Mouse (Mus musculus) C2C12 (cell line): ENCODE results near the gene Tspan6. TPM values are rescaled to one million over a fixed set of nuclear protein-coding genes. Genes with fewer than 3 reads are reported as not detected.
A peak's percentile ranks its signal among the peaks of the same experiment; 100 is the strongest.

Experiments
- H3K27me3 ChIP-seq: one replicate; pipeline ENCODE4 v1.6.1; 2011; ENCODE audit not compliant: control insufficient read depth, insufficient read depth, insufficient read length
- H3K36me3 ChIP-seq: one replicate; pipeline ENCODE4 v1.6.1; 2011; ENCODE audit not compliant: control insufficient read depth, insufficient read depth
- H3K4me3 ChIP-seq: one replicate; pipeline ENCODE4 v1.5.1; 2011; ENCODE audit warnings: mild to moderate bottlenecking, control low read depth; ENCODE audit not compliant: poor library complexity, insufficient read depth, severe bottlenecking
- H3K79me2 ChIP-seq: one replicate; pipeline ENCODE4 v1.6.1; 2011; ENCODE audit not compliant: control insufficient read depth, insufficient read depth
- H3K79me3 ChIP-seq: one replicate; pipeline ENCODE4 v1.6.1; 2011; ENCODE audit warnings: low read depth, control low read depth
- H3ac ChIP-seq: one replicate; pipeline ENCODE3; 2011; ENCODE audit warnings: low read depth; ENCODE audit not compliant: control insufficient read depth, insufficient read length
- CEBPB ChIP-seq: IDR thresholded peaks from one replicate; pipeline ENCODE4 v1.6.1; 2011; ENCODE audit warnings: low read depth, mild to moderate bottlenecking, control low read depth, moderate library complexity
- CTCF ChIP-seq: IDR thresholded peaks from one replicate; pipeline ENCODE4 v1.5.1; 2011; ENCODE audit not compliant: control insufficient read depth, insufficient read depth, insufficient read length
- FOSL1 ChIP-seq: IDR thresholded peaks from one replicate; pipeline ENCODE4 v1.8.0; 2011; ENCODE audit warnings: mild to moderate bottlenecking, low read length; ENCODE audit not compliant: poor library complexity, insufficient read depth, severe bottlenecking
- MAX ChIP-seq: IDR thresholded peaks from one replicate; pipeline ENCODE4 v1.6.1; 2011; ENCODE audit warnings: mild to moderate bottlenecking, control low read depth
- MYOD1 ChIP-seq: IDR thresholded peaks from one replicate; pipeline ENCODE4 v1.6.1; 2011; ENCODE audit warnings: low read depth; ENCODE audit not compliant: control insufficient read depth, insufficient read length
- MYOG ChIP-seq: IDR thresholded peaks from one replicate; pipeline ENCODE4 v1.6.1; 2011; ENCODE audit not compliant: control insufficient read depth, insufficient read length; ENCODE audit errors: extremely low read depth
- USF1 ChIP-seq: IDR thresholded peaks from one replicate; pipeline ENCODE4 v1.6.1; 2011; ENCODE audit warnings: low read depth, mild to moderate bottlenecking, control low read depth, moderate library complexity
- long read RNA-seq, 2 experiments: library from polyadenylated mRNA; unstranded; transcript quantifications; one replicate each; pipeline ENCODE4 v2.0.0; 2019 to 2020
- polyA plus RNA-seq: library from polyadenylated mRNA; unstranded; fragments of >200 nt; fragmentation: generic; extraction: Trizol; gene quantifications from one replicate; pipeline ENCODE4 v1.2.1, GENCODE M21; 2012; ENCODE audit warnings: missing spikeins

Gene Tspan6
- polyA plus RNA-seq = 29.4 TPM
- long read RNA-seq, experiment 1, transcript Tspan6-201 (8 exons, 1,765 nt) = major isoform, 87 of 90 reads
- long read RNA-seq, experiment 1, partial matches to known transcripts = 1 of 90 reads
- long read RNA-seq, experiment 1, other reads (novel, unspliced or antisense) = 2 of 90 reads
- long read RNA-seq, experiment 2, transcript Tspan6-201 (8 exons, 1,765 nt) = major isoform, 146 of 147 reads
- long read RNA-seq, experiment 2, partial matches to known transcripts = 0 of 147 reads
- long read RNA-seq, experiment 2, other reads (novel, unspliced or antisense) = 1 of 147 reads

DNA sequence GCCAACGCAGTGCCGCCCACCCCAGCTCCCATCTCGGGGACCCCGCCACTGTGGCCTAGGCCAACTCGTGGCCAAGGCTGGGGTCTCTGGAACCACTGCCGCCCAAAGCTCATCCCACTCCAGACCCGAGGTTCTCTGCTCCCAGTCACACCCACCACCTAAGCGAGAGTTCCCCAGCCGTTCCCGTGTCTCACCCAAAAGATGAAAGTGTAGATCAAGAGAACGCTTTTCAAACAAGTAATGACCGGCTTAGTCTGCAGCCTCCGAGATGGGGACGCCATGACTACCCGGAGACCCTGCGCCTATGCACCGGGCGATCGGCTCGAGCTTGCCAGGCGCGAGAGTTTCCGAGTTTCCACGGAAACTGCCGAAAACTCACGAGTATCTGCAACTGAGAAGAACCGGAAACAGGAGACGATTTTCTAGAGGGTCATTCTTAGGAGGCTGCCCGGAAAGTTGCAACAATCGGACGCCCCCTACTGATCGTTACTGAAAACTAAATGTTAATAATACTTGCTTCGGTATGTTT is at the start of gene Tspan6:
TSS of gene Tspan6 (minus strand) at position 416 of the 529 bp plus-strand sequence.
- Histone ChIP-seq H3K36me3 (peaks cover 10% of the 10 kb centered on the region), H3ac (peak within 1 kb of the TSS; percentile 49), H3K79me2 (no peaks in the 10 kb centered on the region), H3K79me3 (no peaks in the 10 kb centered on the region), H3K27me3 (no peaks in the 10 kb centered on the region), H3K4me3 (peak within 1 kb of the TSS; percentile 40)
- no peak for TF ChIP-seq USF1
- no peak for TF ChIP-seq CEBPB
- no peak for TF ChIP-seq MAX
- no peak for TF ChIP-seq MYOG
- no peak for TF ChIP-seq MYOD1
- TF ChIP-seq CTCF = no peak
- TF ChIP-seq FOSL1 = no peak

DNA sequence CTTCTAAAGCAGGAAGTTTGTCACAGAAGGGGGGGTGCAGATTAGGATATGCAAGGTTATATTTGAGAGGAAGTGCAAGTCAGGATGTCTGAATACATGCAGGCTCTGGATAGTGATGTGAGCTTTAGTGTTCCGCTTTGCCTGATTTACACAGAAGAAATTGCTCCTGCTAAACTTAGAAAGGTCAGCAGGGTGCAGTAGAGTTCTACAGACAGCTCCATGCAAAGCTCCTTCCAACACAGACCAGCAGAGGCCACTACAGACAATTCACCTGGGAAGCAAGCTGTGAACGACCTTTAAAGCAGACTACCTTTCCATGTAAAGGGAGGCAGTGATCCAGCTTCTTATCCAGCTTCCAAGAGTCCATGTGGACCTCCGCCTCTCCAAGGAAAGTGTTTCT is 49.2 kb upstream of the Tspan6 start:
- H3K27me3 ChIP-seq = no peaks in the 10 kb centered on the region
- H3K79me2 ChIP-seq = no peaks in the 10 kb centered on the region
- no peak overlapping the region for H3K4me3 ChIP-seq
- H3K36me3 ChIP-seq = no peaks in the 10 kb centered on the region
- H3ac ChIP-seq = no peak overlapping the region
- TF ChIP-seq CTCF (peak; percentile 40), MAX (no peak)
- no peaks in the 10 kb centered on the region for H3K79me3 ChIP-seq

DNA sequence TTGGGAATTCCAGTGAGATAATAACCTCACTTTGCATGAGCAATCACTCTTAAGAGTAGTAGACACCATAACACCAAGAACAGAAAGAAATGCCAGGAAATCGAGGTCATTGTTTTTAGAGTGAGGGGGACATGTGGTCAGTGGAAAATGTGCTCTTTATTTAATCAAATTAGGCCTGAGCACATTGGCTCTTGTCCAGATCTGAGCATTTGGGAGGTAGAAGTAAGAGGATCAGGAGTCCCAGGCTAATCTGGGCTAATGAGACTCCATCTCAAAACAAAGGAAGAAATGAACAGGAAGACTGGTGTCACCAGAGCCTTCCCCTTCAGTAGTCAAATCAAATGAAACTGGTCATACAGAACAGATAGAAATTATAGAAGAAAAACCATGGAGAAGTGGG is 41.3 kb upstream of the Tspan6 start:
- no peak overlapping the region for H3K4me3 ChIP-seq
- H3K27me3 ChIP-seq = no peaks in the 10 kb centered on the region
- no peaks in the 10 kb centered on the region for H3K36me3 ChIP-seq
- H3K79me3 ChIP-seq = no peaks in the 10 kb centered on the region
- TF ChIP-seq USF1 = no peak
- H3K79me2 ChIP-seq = no peaks in the 10 kb centered on the region
- no peak overlapping the region for H3ac ChIP-seq

DNA sequence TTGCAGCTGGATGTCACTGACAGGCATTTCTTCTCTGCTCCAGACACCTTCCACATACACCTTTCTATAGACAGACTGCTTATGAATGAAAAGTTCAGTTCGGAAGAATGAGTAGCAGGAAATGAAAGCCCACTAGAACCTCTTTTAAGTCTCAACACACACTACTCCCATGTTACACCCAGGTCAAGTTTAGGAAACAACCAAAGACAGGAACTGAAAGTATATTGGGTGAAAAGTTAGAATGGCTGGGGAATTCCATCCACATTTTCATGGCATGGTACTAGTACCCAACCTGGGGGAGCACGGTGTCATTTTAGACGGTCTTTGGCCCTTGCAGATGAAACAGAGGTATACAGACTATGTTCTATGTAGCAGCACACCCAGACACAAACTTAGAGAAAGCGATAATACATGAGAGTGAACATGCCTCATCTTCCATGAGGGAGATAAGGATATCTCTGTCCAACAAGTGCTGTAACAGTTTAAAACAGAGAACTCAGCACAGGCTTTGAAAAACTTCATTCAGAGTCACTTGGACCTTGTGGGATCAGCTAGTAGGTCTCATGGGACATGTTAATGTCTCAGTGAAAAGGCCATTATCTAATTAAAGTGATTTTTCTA is 38.5 kb upstream of the Tspan6 start:
- Histone ChIP-seq H3K36me3 (no peaks in the 10 kb centered on the region), H3K4me3 (no peak overlapping the region), H3K79me2 (no peaks in the 10 kb centered on the region), H3K27me3 (no peaks in the 10 kb centered on the region), H3ac (no peak overlapping the region), H3K79me3 (no peaks in the 10 kb centered on the region)
- no peak for TF ChIP-seq FOSL1
- TF ChIP-seq USF1 = no peak
- TF ChIP-seq MAX = no peak
- TF ChIP-seq CEBPB = no peak
- no peak for TF ChIP-seq MYOD1
- no peak for TF ChIP-seq CTCF
- no peak for TF ChIP-seq MYOG

DNA sequence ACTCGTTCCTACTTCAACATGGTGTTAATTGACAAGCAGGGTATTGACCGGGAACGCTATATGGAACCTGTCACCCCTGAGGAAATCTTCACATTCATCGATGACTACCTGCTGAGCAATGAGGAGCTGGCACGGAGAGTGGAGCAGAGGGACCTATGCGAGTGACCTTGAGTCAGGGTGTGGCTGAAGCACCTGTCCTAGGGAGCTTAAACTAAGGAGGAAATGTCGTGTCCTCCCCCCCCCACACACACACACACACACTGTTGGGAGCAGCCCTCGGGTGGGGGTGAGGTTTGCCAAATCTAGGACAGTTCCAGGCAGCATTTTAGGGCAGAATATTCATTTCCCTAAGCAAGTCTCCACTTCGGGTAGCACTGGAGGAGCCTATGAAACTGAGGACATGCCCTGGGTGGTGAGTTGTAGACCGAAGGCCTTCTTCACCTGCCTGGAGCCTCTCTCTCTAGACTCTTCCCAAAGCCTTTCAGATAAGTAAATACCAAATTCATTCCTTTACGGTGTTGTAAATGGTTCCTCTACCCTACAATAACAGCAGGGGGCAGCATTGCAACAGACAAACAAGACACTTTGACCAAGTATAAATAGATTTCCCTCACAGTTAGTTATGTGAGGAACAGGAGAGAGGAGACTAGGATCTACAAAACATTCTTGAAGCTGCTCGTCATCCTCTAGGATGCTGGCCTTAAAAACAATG is 33.2 kb upstream of the Tspan6 start:
- Histone ChIP-seq H3K27me3 (no peaks in the 10 kb centered on the region), H3K4me3 (no peak overlapping the region), H3ac (no peak overlapping the region), H3K36me3 (no peaks in the 10 kb centered on the region), H3K79me2 (no peaks in the 10 kb centered on the region), H3K79me3 (no peaks in the 10 kb centered on the region)
- TF ChIP-seq MYOD1 = no peak
- no peak for TF ChIP-seq USF1
- TF ChIP-seq MYOG = no peak
- no peak for TF ChIP-seq CTCF
- TF ChIP-seq MAX = no peak
- TF ChIP-seq FOSL1 = no peak
- no peak for TF ChIP-seq CEBPB

DNA sequence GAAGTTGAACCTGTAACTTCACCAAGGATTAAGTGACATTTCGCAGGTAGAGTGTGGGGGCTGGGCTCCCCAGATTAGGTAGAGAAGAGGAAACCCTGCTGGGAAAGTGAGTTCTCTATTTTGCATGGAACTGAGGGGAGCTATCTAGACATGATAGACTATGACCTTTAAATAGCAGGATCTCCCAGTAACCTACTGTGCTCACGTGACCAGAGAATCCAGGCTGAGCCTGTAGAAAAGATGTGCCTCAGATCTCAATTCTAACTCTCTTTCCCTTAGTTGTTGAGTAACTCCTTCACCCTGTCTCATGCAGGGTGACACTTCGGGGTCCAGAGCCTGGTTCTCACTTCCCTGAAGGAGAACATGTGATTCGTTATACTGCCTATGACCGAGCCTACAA is 28.5 kb upstream of the Tspan6 start:
- Histone ChIP-seq H3ac (no peak overlapping the region), H3K79me3 (no peaks in the 10 kb centered on the region), H3K4me3 (no peak overlapping the region), H3K36me3 (no peaks in the 10 kb centered on the region), H3K79me2 (no peaks in the 10 kb centered on the region), H3K27me3 (no peaks in the 10 kb centered on the region)
- TF ChIP-seq USF1 = no peak
